9 mouse cellular contexts compared by ENCODE assay signal in the genomic region with DNA sequence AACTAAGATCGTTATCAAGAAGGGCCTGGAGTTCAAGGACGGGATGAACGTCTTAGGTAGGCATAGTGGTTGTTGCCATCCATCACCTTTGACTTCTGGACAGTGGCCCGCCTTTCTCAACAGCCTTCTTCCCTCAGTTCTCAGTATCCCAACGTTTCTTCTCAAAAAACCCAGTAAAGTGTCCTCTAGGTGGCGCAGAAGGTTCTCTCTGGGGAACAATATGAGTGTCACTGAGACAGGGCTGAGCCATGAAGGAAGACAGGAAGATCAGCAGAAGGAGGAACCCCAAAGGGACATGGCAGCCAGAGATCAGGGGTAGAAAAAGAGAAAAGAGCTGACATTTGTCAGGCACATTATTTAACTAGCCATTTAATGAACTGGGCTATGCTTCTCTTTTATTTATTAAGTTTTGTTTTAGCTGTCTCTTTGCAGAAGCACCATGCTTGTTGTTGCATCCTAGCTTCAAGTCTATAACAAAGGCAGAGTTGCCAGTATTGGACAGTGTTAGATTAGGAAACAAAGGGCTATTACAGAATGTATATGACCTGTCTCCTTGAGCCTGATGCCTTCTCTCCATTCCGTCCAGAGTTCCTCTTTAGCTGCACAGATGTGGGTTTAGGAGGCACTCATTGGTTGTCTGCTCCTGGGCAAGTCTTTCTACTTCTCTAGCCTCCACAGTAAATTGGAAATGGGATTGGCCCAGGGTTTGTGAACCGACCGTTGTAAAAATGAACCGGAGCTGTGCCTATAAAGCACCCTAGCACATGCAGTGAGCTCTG.
A peak's percentile ranks its signal among the peaks of the same experiment; 100 is the strongest.
DNase-seq lines count a peak whose midpoint lies in the region; ATAC-seq and TF ChIP-seq lines count a peak whose summit lies in the region.
"Had no signal": no experiment of that assay in that cellular context is flagged by ENCODE, and none has a peak within 500 bp of the region (broad histone marks: within the 10 kb centered on the region; RNA-seq: fewer than 3 reads in every experiment).

No protein-coding gene starts in this region.

- WGBS in heart, embryonic 12.5 days: 54% methylated on average over 10 of the region's 10 CpGs

- in situ Hi-C loops in CH12.LX (cut with MboI; ENCODE audit: low pct_ligation_motif_present, low pct_unique_long_range_greater_than_20kb, low sequenced_read_pairs): no loop called here

- no peaks in the 10 kb centered on the region for H3K36me3 ChIP-seq in heart, embryonic 12.5 days
- no peaks in the 10 kb centered on the region for H3K36me3 ChIP-seq in CH12.LX (replicated peaks in 1 of 2; ENCODE audit: control insufficient read depth in 1 of 2, insufficient read depth in 1 of 2, low read length in 1 of 2)
- H3K36me3 ChIP-seq: limb, embryonic 12.5 days had no signal

- H3K4me2 ChIP-seq in heart, embryonic 12.5 days: no peak overlapping the region
- no peak overlapping the region for H3K4me2 ChIP-seq in CH12.LX (ENCODE audit: insufficient read depth, low read depth, poor library complexity, severe bottlenecking)
- H3K4me2 ChIP-seq: limb, embryonic 12.5 days had no signal

- DNase-seq in heart, adult 11 months: peak; percentile 93
- DNase-seq in CH12.LX (ENCODE audit: extremely low read depth): peak; percentile 85
- DNase-seq in brain, embryonic 14.5 days (ENCODE audit: low read depth): peak; percentile 65
- peak; percentile 49 to 54 for DNase-seq in heart, postnatal 36 days
- DNase-seq in left cerebral cortex, postnatal 4 days: peak; percentile 40
- DNase-seq in testis, postnatal 14 days (ENCODE audit: low spot score): peak; percentile 10

- no peak overlapping the region for H3K4me3 ChIP-seq in heart, embryonic 12.5 days
- H3K4me3 ChIP-seq in CH12.LX (replicated peaks in 1 of 3; ENCODE audit: low read depth in 2 of 3, low read length in 2 of 3, poor library complexity in 1 of 3): no peak overlapping the region
- H3K4me3 ChIP-seq: limb, embryonic 12.5 days had no signal

- dilution Hi-C loops in CH12.LX (cut with MboI; ENCODE audit: extremely low pct_ligation_motif_present, extremely low pct_unique_long_range_greater_than_20kb, low sequenced_read_pairs): no loop called here

- H3K9ac ChIP-seq in heart, embryonic 12.5 days: no peak overlapping the region
- H3K9ac ChIP-seq in CH12.LX (ENCODE audit: insufficient read depth, low read depth): no peak overlapping the region
- H3K9ac ChIP-seq: limb, embryonic 12.5 days had no signal

- H3K79me2 ChIP-seq in CH12.LX (replicated peaks; ENCODE audit: control insufficient read depth, extremely low read depth, insufficient read depth, poor library complexity, severe bottlenecking): no peaks in the 10 kb centered on the region

- no peak for TF ChIP-seq EP300 in CH12.LX (IDR thresholded peaks at IDR 0.05; ENCODE audit: low read length)

- TF ChIP-seq CTCF in CH12.LX (conservative IDR thresholded peaks at IDR 0.05 in 1 of 2, IDR thresholded peaks at IDR 0.05 in 1 of 2; ENCODE audit: low read depth in 2 of 2, low read length in 2 of 2): peak; percentile 60 to 85
- peak; percentile 36; the same call in 1 of the 2 replicates for TF ChIP-seq CTCF in brain, embryonic 14.5 days (IDR thresholded peaks at IDR 0.05; ENCODE audit: borderline replicate concordance, extremely low read depth, insufficient read depth, insufficient read length)

- intact Hi-C loops in heart, postnatal 36 days (cut with DNase I): loop anchor here (2.0 kb wide), 2 partner anchors 61 to 275 kb away; no protein-coding TSS in a partner anchor
- intact Hi-C loops in left cerebral cortex, postnatal 4 days (cut with DNase I): loop anchor here (5.0 kb wide), 1 partner anchor 273 kb away; no protein-coding TSS in a partner anchor

- TF ChIP-seq POLR2A in CH12.LX (IDR thresholded peaks at IDR 0.05; ENCODE audit: low read depth, low read length): no peak
- TF ChIP-seq POLR2A in brain, embryonic 14.5 days (IDR thresholded peaks at IDR 0.05; ENCODE audit: borderline replicate concordance, extremely low read depth, insufficient read depth, insufficient read length, poor library complexity, severe bottlenecking): no peak

- peaks cover 20% of the 10 kb centered on the region for H3K4me1 ChIP-seq in heart, embryonic 12.5 days (replicated peaks)
- H3K4me1 ChIP-seq in CH12.LX (ENCODE audit: control insufficient read depth in 1 of 2, insufficient read depth in 2 of 2): peaks cover 38 to 93% of the 10 kb centered on the region in 2 experiments
- H3K4me1 ChIP-seq: limb, embryonic 12.5 days had no signal

- H3K9me3 ChIP-seq in heart, embryonic 12.5 days (replicated peaks): no peaks in the 10 kb centered on the region
- no peaks in the 10 kb centered on the region for H3K9me3 ChIP-seq in CH12.LX (replicated peaks; ENCODE audit: low read length)
- H3K9me3 ChIP-seq: limb, embryonic 12.5 days had no signal

- H3K27me3 ChIP-seq in heart, embryonic 12.5 days (replicated peaks): no peaks in the 10 kb centered on the region
- H3K27me3 ChIP-seq in CH12.LX (replicated peaks): no peaks in the 10 kb centered on the region
- H3K27me3 ChIP-seq: limb, embryonic 12.5 days had no signal

- peak; percentile 84 for TF ChIP-seq RAD21 in CH12.LX (IDR thresholded peaks at IDR 0.05; ENCODE audit: low read depth, low read length)

- no peak for ATAC-seq in heart, embryonic 12.5 days (ENCODE audit: insufficient number of reproducible peaks, low FRiP score)
- ATAC-seq in monocyte, adult 5-6 weeks (replicated peaks; ENCODE audit: insufficient number of reproducible peaks, low FRiP score, low TSS enrichment, poor library complexity, severe bottlenecking): peak; percentile 52; the same call in 1 of the 2 replicates

- no peak overlapping the region for H3K27ac ChIP-seq in heart, embryonic 12.5 days (ENCODE audit: poor library complexity, severe bottlenecking)
- H3K27ac ChIP-seq in CH12.LX (ENCODE audit: insufficient read depth, low read depth): peak overlapping the region; percentile 34; the same call in 1 of the 2 replicates
- H3K27ac ChIP-seq: limb, embryonic 12.5 days had no signal

TF ChIP-seq in CH12.LX, 34 proteins besides CTCF, POLR2A, EP300 and RAD21:
- TF ChIP-seq JUN (IDR thresholded peaks at IDR 0.05; ENCODE audit: insufficient read depth, low read depth, low read length) (no peak), CHD1 (IDR thresholded peaks at IDR 0.05; ENCODE audit: low read depth, low read length) (no peak), MAFK (IDR thresholded peaks at IDR 0.05; ENCODE audit: insufficient replicate concordance, low read length) (no peak), USF1 (IDR thresholded peaks at IDR 0.05; ENCODE audit: low read depth, low read length) (no peak), ZMIZ1 (IDR thresholded peaks at IDR 0.05; ENCODE audit: low read depth, low read length) (no peak), ZNF384 (IDR thresholded peaks at IDR 0.05; ENCODE audit: low read depth, low read length) (no peak), NELFE (IDR thresholded peaks at IDR 0.05; ENCODE audit: low read depth, low read length) (no peak), MEF2A (IDR thresholded peaks at IDR 0.05; ENCODE audit: borderline replicate concordance, low read depth, low read length) (peak; percentile 22; the same call in 1 of the 2 replicates), POLR2AphosphoS2 (IDR thresholded peaks at IDR 0.05; ENCODE audit: low read depth, low read length) (no peak), SIN3A (IDR thresholded peaks at IDR 0.05; ENCODE audit: low read length) (no peak), BHLHE40 (IDR thresholded peaks at IDR 0.05; ENCODE audit: low read depth, low read length) (no peak), ETS1 (conservative IDR thresholded peaks at IDR 0.05; ENCODE audit: low read depth, low read length) (no peak), TBP (conservative IDR thresholded peaks at IDR 0.05; ENCODE audit: low read depth, low read length) (no peak), SMC3 (IDR thresholded peaks at IDR 0.05; ENCODE audit: low read depth, low read length) (peak; percentile 86), ZC3H11A (IDR thresholded peaks at IDR 0.05; ENCODE audit: low read depth, low read length) (peak; percentile 38; the same call in 1 of the 2 replicates), UBTF (IDR thresholded peaks at IDR 0.05; ENCODE audit: low read depth, low read length) (no peak), PAX5 (IDR thresholded peaks at IDR 0.05; ENCODE audit: low read length) (no peak), KAT2A (IDR thresholded peaks at IDR 0.05; ENCODE audit: insufficient replicate concordance, low read length) (no peak), JUND (conservative IDR thresholded peaks at IDR 0.05; ENCODE audit: low read depth, low read length) (no peak), MAX (IDR thresholded peaks at IDR 0.05; ENCODE audit: low read length) (no peak), CHD2 (IDR thresholded peaks at IDR 0.05; ENCODE audit: low read length) (no peak), MAZ (IDR thresholded peaks at IDR 0.05; ENCODE audit: low read depth, low read length) (no peak), USF2 (conservative IDR thresholded peaks at IDR 0.05; ENCODE audit: low read depth, low read length) (no peak), ZKSCAN1 (IDR thresholded peaks at IDR 0.05; ENCODE audit: borderline replicate concordance, low read depth, low read length) (no peak), E2F4 (IDR thresholded peaks at IDR 0.05; ENCODE audit: insufficient replicate concordance, low read depth, low read length) (no peak), HCFC1 (IDR thresholded peaks at IDR 0.05; ENCODE audit: low read depth, low read length) (no peak), RCOR1 (conservative IDR thresholded peaks at IDR 0.05; ENCODE audit: low read depth, low read length) (no peak), MYC (IDR thresholded peaks at IDR 0.05; ENCODE audit: low read depth, low read length) (no peak), GABPA (IDR thresholded peaks at IDR 0.05; ENCODE audit: insufficient replicate concordance, low read depth, low read length) (no peak), TCF12 (IDR thresholded peaks at IDR 0.05; ENCODE audit: low read depth, low read length) (peak; percentile 20; the same call in 1 of the 2 replicates), MXI1 (IDR thresholded peaks at IDR 0.05; ENCODE audit: low read depth, low read length) (no peak), IRF4 (IDR thresholded peaks at IDR 0.05; ENCODE audit: low read depth, low read length) (peak; percentile 46; the same call in 1 of the 2 replicates), ELF1 (IDR thresholded peaks at IDR 0.05; ENCODE audit: low read depth, low read length) (0 out of 2 replicates have a peak, but pooled peaks have one; percentile 19), NRF1 (IDR thresholded peaks at IDR 0.05; ENCODE audit: low read depth, low read length) (no peak)

Comparison
In these comparisons a context has a peak if more than half of its experiments do, and no peak if none do; other contexts are left out.
1. DNase-seq: peak in every context shown above with its lines; median percentile 93 in heart, adult 11 months; 85 in CH12.LX; 65 in brain, embryonic 14.5 days; 52 in heart, postnatal 36 days; 40 in left cerebral cortex, postnatal 4 days; 10 in testis, postnatal 14 days.